Mouse (Mus musculus) MEL (cell line): Measurements from ENCODE around the gene Acsm1.

ENCODE experiments used
- CTCF ChIP-seq, 3 experiments: IDR thresholded peaks in 2 of 3; conservative IDR thresholded peaks in 1 of 3; 2 replicates each; pipeline ENCODE4 v1.5.1; 2011 to 2012; ENCODE audit warnings: low read length in 3 of 3, low read depth in 2 of 3, mild to moderate bottlenecking in 2 of 3, improper control_type of control experiment in 1 of 3, inconsistent platforms in 1 of 3, mixed read lengths in 1 of 3, moderate library complexity in 1 of 3; ENCODE audit not compliant: control insufficient read depth in 1 of 3, insufficient read depth in 1 of 3, poor library complexity in 1 of 3, severe bottlenecking in 1 of 3
- EP300 ChIP-seq, 2 experiments: IDR thresholded peaks; 2 replicates each; pipeline ENCODE4 v1.6.1; 2011; ENCODE audit warnings: improper control_type of control experiment in 2 of 2, low read length in 2 of 2, low read depth in 1 of 2, mild to moderate bottlenecking in 1 of 2
- GATA1 ChIP-seq: IDR thresholded peaks from 2 replicates; pipeline ENCODE4 v1.6.1; 2011; ENCODE audit warnings: low read depth, low read length, improper control_type of control experiment
- KAT2A ChIP-seq: conservative IDR thresholded peaks from 2 replicates; pipeline ENCODE4 v1.6.1; 2012; ENCODE audit warnings: low read depth, low read length, improper control_type of control experiment, inconsistent platforms
- MAX ChIP-seq: IDR thresholded peaks from 2 replicates; pipeline ENCODE4 v1.6.1; 2011; ENCODE audit warnings: low read length, improper control_type of control experiment
- MAZ ChIP-seq: IDR thresholded peaks from 2 replicates; pipeline ENCODE4 v1.6.1; 2012; ENCODE audit warnings: low read depth, mild to moderate bottlenecking, inconsistent platforms, low read length, improper control_type of control experiment
- MXI1 ChIP-seq: IDR thresholded peaks from 2 replicates; pipeline ENCODE4 v1.6.1; 2011; ENCODE audit warnings: mild to moderate bottlenecking, low read depth, low read length, improper control_type of control experiment
- MYC ChIP-seq: IDR thresholded peaks from 2 replicates; pipeline ENCODE4 v1.6.1; 2011; ENCODE audit warnings: low read depth, mild to moderate bottlenecking, low read length, improper control_type of control experiment, moderate library complexity
- POLR2A ChIP-seq, 2 experiments: IDR thresholded peaks; 2 replicates each; pipeline ENCODE4 v1.6.1; 2011 to 2012; ENCODE audit warnings: low read length in 2 of 2, mild to moderate bottlenecking in 2 of 2, control low read depth in 1 of 2, improper control_type of control experiment in 1 of 2, low read depth in 1 of 2, moderate library complexity in 1 of 2; ENCODE audit not compliant: control insufficient read depth in 1 of 2, insufficient read depth in 1 of 2, poor library complexity in 1 of 2
- POLR2AphosphoS5 ChIP-seq: IDR thresholded peaks from 2 replicates; pipeline ENCODE4 v1.6.1; 2012; ENCODE audit warnings: low read depth, borderline replicate concordance, mild to moderate bottlenecking, inconsistent platforms, low read length, moderate library complexity, mixed read lengths
- USF2 ChIP-seq, 2 experiments: IDR thresholded peaks; 2 replicates each; pipeline ENCODE4 v1.6.1; 2011 to 2012; ENCODE audit warnings: improper control_type of control experiment in 2 of 2, low read length in 2 of 2, borderline replicate concordance in 1 of 2, inconsistent platforms in 1 of 2, low read depth in 1 of 2, mild to moderate bottlenecking in 1 of 2; ENCODE audit not compliant: insufficient read depth in 1 of 2
- ZKSCAN1 ChIP-seq: IDR thresholded peaks from 2 replicates; pipeline ENCODE4 v1.6.1; 2012; ENCODE audit warnings: low read depth, mild to moderate bottlenecking, inconsistent platforms, low read length, improper control_type of control experiment, moderate library complexity

DNA sequence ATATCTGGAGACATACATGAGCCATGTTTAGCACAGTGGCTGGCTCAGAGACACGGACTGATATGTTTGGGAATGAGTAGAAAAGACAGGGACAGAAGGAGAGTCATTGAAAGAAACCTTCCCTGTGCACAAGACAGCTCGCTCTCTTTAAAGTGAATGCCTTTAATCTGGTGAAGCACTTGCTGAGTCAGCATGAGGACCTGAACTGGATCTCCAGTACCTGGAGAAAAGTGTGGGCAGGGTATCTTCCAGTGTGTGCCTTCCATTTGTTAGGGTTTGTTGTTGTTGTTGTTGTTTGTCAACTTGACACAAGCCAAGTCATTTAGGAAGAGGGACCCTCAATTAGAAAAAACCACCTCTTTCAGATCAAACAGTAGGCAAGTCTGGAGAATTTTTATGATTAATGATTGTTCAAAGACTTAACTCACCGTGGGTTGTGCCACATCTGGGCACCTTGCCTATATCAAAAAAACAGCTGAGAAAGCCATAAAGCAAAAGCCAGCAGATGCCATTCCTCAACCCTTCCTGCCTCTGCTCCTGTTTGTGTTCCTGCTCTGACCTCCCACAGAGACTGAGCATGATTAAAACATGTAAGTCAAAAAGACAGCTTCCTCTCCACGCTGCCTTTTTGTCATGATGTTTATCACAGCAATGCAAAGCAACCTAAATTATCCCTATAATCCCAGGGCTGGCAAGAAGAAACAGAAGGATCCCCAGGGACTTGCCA lies 11.5 kb downstream of the Acsm1 start:
- TF ChIP-seq EP300 (IDR thresholded peaks at IDR 0.05; ENCODE audit: low read depth in 1 of 2, low read length in 2 of 2): no peak
- TF ChIP-seq ZKSCAN1: no peak
- TF ChIP-seq CTCF (IDR thresholded peaks at IDR 0.05 in 2 of 3, conservative IDR thresholded peaks at IDR 0.05 in 1 of 3; ENCODE audit: control insufficient read depth in 1 of 3, insufficient read depth in 1 of 3, low read depth in 2 of 3, low read length in 3 of 3, poor library complexity in 1 of 3, severe bottlenecking in 1 of 3): no peak
- no peak for TF ChIP-seq MYC
- no peak for TF ChIP-seq MXI1
- TF ChIP-seq POLR2AphosphoS5: no peak
- no peak for TF ChIP-seq GATA1
- no peak for TF ChIP-seq MAZ
- no peak for TF ChIP-seq POLR2A (IDR thresholded peaks at IDR 0.05; ENCODE audit: control insufficient read depth in 1 of 2, insufficient read depth in 1 of 2, low read depth in 1 of 2, low read length in 2 of 2, poor library complexity in 1 of 2)
- TF ChIP-seq USF2 (IDR thresholded peaks at IDR 0.05; ENCODE audit: borderline replicate concordance in 1 of 2, insufficient read depth in 1 of 2, low read depth in 1 of 2, low read length in 2 of 2): no peak
- TF ChIP-seq MAX: no peak
- no peak for TF ChIP-seq KAT2A
